Mouse (Mus musculus) megakaryocyte-erythroid progenitor cell, adult 5 weeks (primary cell): ENCODE data around the gene Btla. TPM values are rescaled to one million over a fixed set of nuclear protein-coding genes. Genes with fewer than 3 reads are reported as not detected.

Source experiments
- polyA plus RNA-seq: library from polyadenylated mRNA; stranded (reverse); fragments of >175 nt; gene quantifications from 2 replicates; pipeline ENCODE4 v1.2.3, GENCODE M21; 2012

The Btla gene
- polyA plus RNA-seq, result 0.14 TPM in 1 of 2 replicates, not detected in the other

DNA sequence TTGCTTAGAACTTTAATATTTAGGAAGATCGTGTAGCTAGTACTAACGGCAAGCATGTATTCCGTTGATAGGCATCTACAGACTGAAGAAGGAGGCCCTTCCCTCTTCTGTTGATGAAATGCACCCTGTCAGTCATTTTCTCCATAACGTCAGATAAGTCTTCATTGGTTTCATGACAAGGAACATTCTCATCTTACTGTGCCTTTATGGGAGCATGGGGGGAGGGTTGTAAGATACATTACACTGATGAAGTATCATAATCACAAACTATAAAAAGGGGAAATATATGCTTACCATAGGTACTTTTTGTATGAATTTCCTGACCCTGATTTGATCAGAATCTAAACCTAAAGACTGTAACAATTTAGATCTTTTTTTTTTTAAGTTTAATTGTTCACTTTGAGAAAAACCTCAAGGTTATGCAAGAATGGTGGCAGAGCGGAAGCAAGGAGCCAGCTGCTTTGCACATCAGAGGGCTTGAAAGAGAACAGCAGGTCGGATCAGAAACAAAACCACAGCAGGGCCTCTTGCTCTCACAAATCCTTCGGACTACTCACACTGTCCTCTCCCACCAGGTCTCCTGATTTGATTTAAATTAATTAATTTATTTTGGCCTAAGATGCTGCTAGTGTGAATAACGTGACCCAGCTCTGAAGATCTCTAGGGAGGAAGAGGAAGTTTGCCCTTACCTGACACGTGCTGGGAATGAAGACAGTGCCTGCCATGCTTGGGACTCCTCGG, at the start of gene Btla:
TSS of gene Btla (plus strand) at position 668 of the 741 bp plus-strand sequence.

Other genes with a start within 250 kb of the Btla start
- 0.18 and 0.20 TPM in 2 replicates for gene Ccdc80, start 130.9 kb upstream of the Btla start, polyA plus RNA-seq
- gene Slc35a5, start 65.6 kb upstream of the Btla start, polyA plus RNA-seq, result 0.27 and 0.30 TPM in 2 replicates
- 23.8 and 25.3 TPM in 2 replicates for gene Atg3, start 65.5 kb upstream of the Btla start, polyA plus RNA-seq
- 0.70 TPM in 1 of 2 replicates, not detected in the other for gene Cd200, start 184.7 kb downstream of the Btla start, polyA plus RNA-seq